In genomic region chr1:171280916-171281527, GRCm38 (mm10) we compare ENCODE assay signal across 7 mouse cellular contexts. TPM values are rescaled to one million over a fixed set of nuclear protein-coding genes. Genes with fewer than 3 reads are reported as not detected.
A peak's percentile ranks its signal among the peaks of the same experiment; 100 is the strongest.
DNase-seq lines count a peak whose midpoint lies in the region; ATAC-seq lines count a peak whose summit lies in the region.

Gene Ppox (minus strand): TSS chr1:171281186.

- H3K27me3 ChIP-seq in embryonic facial prominence, embryonic 11.5 days (ENCODE audit: control insufficient read depth, insufficient read depth, low read length): no peaks in the 10 kb centered on the region
- H3K27me3 ChIP-seq in limb, embryonic 11.5 days (ENCODE audit: control insufficient read depth, insufficient read depth, low read length): no peaks in the 10 kb centered on the region
- H3K27me3 ChIP-seq in midbrain, embryonic 14.5 days (ENCODE audit: control insufficient read depth, insufficient read depth, low read length): no peaks in the 10 kb centered on the region

- no peaks in the 10 kb centered on the region; the same call in none of the 2 replicates for H3K36me3 ChIP-seq in embryonic facial prominence, embryonic 11.5 days (replicated peaks; ENCODE audit: control insufficient read depth, insufficient read depth, low read depth, low read length)
- peaks cover 23% of the 10 kb centered on the region for H3K36me3 ChIP-seq in limb, embryonic 11.5 days (ENCODE audit: control insufficient read depth, insufficient read depth, low read length)
- H3K36me3 ChIP-seq in midbrain, embryonic 14.5 days (ENCODE audit: control insufficient read depth, insufficient read depth, low read length): peaks cover 64% of the 10 kb centered on the region

- WGBS in embryonic facial prominence, embryonic 11.5 days: under 1% methylated on average over 26 of the region's 26 CpGs
- under 1% methylated on average over 26 of the region's 26 CpGs for WGBS in limb, embryonic 11.5 days
- WGBS in midbrain, embryonic 14.5 days: under 1% methylated on average over 26 of the region's 26 CpGs

- peaks cover 6% of the 10 kb centered on the region; the same call in 1 of the 2 replicates for H3K4me1 ChIP-seq in embryonic facial prominence, embryonic 11.5 days (ENCODE audit: control insufficient read depth, insufficient read depth, low read length)
- H3K4me1 ChIP-seq in limb, embryonic 11.5 days (ENCODE audit: control insufficient read depth, insufficient read depth, low read length): peaks cover 14% of the 10 kb centered on the region
- peaks cover 7% of the 10 kb centered on the region for H3K4me1 ChIP-seq in midbrain, embryonic 14.5 days (ENCODE audit: control insufficient read depth, insufficient read depth, low read length)

- peak; percentile 94 for DNase-seq in adrenal gland, postnatal 14 days
- peak; percentile 97 for DNase-seq in embryonic facial prominence, embryonic 11.5 days (ENCODE audit: low spot score)
- peak; percentile 100 for DNase-seq in heart, adult 11 months
- DNase-seq in kidney, adult 18-20 months: peak; percentile 92
- peak; percentile 90 for DNase-seq in limb, embryonic 11.5 days (ENCODE audit: low spot score)
- peak; percentile 95 for DNase-seq in midbrain, embryonic 14.5 days
- DNase-seq in spleen, adult 18-20 months: peak; percentile 67 to 79

- ATAC-seq in embryonic facial prominence, embryonic 11.5 days (replicated peaks; ENCODE audit: insufficient number of reproducible peaks, low FRiP score, low TSS enrichment, low read depth): peak; percentile 97
- peak; percentile 96 for ATAC-seq in limb, embryonic 11.5 days (ENCODE audit: insufficient number of reproducible peaks, low FRiP score, low TSS enrichment, low read depth)
- peak; percentile 97 for ATAC-seq in midbrain, embryonic 14.5 days (ENCODE audit: low FRiP score, low TSS enrichment)

- H3K4me2 ChIP-seq in embryonic facial prominence, embryonic 11.5 days (ENCODE audit: low read depth, low read length): peak within 1 kb of the TSS; percentile 78
- peak within 1 kb of the TSS; percentile 83 for H3K4me2 ChIP-seq in limb, embryonic 11.5 days (ENCODE audit: low read depth, severe bottlenecking)
- H3K4me2 ChIP-seq in midbrain, embryonic 14.5 days (ENCODE audit: low read length): peak within 1 kb of the TSS; percentile 85

- peak within 1 kb of the TSS; percentile 78 for H3K9ac ChIP-seq in embryonic facial prominence, embryonic 11.5 days (replicated peaks; ENCODE audit: low read length)
- peak within 1 kb of the TSS; percentile 73 for H3K9ac ChIP-seq in limb, embryonic 11.5 days (ENCODE audit: low read length)
- H3K9ac ChIP-seq in midbrain, embryonic 14.5 days (replicated peaks; ENCODE audit: low read length): peak within 1 kb of the TSS; percentile 63

- peak within 1 kb of the TSS; percentile 81 for H3K27ac ChIP-seq in embryonic facial prominence, embryonic 11.5 days (replicated peaks; ENCODE audit: low read depth, low read length)
- peak within 1 kb of the TSS; percentile 71 for H3K27ac ChIP-seq in limb, embryonic 11.5 days (replicated peaks; ENCODE audit: low read depth, low read length)
- peak within 1 kb of the TSS; percentile 46 for H3K27ac ChIP-seq in midbrain, embryonic 14.5 days (replicated peaks; ENCODE audit: low read depth, low read length)

- peak within 1 kb of the TSS; percentile 70 for H3K4me3 ChIP-seq in embryonic facial prominence, embryonic 11.5 days (ENCODE audit: low read depth, low read length)
- peak within 1 kb of the TSS; percentile 78 for H3K4me3 ChIP-seq in limb, embryonic 11.5 days (ENCODE audit: low read depth, low read length)
- H3K4me3 ChIP-seq in midbrain, embryonic 14.5 days (replicated peaks; ENCODE audit: low read depth, low read length): peak within 1 kb of the TSS; percentile 67

- no peaks in the 10 kb centered on the region for H3K9me3 ChIP-seq in embryonic facial prominence, embryonic 11.5 days (replicated peaks; ENCODE audit: control insufficient read depth, low read length)
- no peaks in the 10 kb centered on the region for H3K9me3 ChIP-seq in limb, embryonic 11.5 days (ENCODE audit: control insufficient read depth, low read length)
- no peaks in the 10 kb centered on the region for H3K9me3 ChIP-seq in midbrain, embryonic 14.5 days (ENCODE audit: control insufficient read depth, low read length)

RNA-seq across cellular contexts. Expression of gene Ppox, which starts in this region (rescaled TPM):
- 34.8 and 38.1 TPM in 2 replicates for total RNA-seq in adrenal gland, postnatal 14 days (2021)
- 58.3 and 59.8 TPM in 2 replicates for polyA plus RNA-seq in embryonic facial prominence, embryonic 11.5 days (2014; fragmentation: Nextera tagmentation; extraction: Ambion mirVana)
- 65.0 and 71.0 TPM in 2 replicates for polyA plus RNA-seq in limb, embryonic 11.5 days (2014; fragmentation: Nextera tagmentation; extraction: Ambion mirVana)
- polyA plus RNA-seq in midbrain, embryonic 14.5 days (2014; fragmentation: Nextera tagmentation; extraction: Ambion mirVana): 43.2 and 46.8 TPM in 2 replicates

Comparison
In these comparisons a context has a peak if more than half of its experiments do, and no peak if none do; other contexts are left out.
1. Peak in every context shown above with its lines: DNase-seq, ATAC-seq, H3K4me3 ChIP-seq and H3K27ac ChIP-seq.